Mouse (Mus musculus) cortical plate, adult 2 months (tissue): ENCODE data around the gene Fam207a.

Experiments
- CTCF ChIP-seq: fragments of 200-500 bp; IDR thresholded peaks from 2 replicates; pipeline ENCODE4 v1.5.1; 2011; ENCODE audit warnings: mild to moderate bottlenecking, control low read depth, low read length; ENCODE audit not compliant: insufficient read depth; ENCODE audit errors: extremely low read depth
- POLR2A ChIP-seq: fragments of 200-500 bp; IDR thresholded peaks from 2 replicates; pipeline ENCODE4 v1.6.1; 2011; ENCODE audit warnings: mild to moderate bottlenecking, low read length, control low read depth; ENCODE audit not compliant: insufficient read depth; ENCODE audit errors: extremely low read depth

- no peak for TF ChIP-seq CTCF
- TF ChIP-seq POLR2A: no peak
These were observed 65.5 kb downstream of the Fam207a start for GRCm38 (mm10) chr10:77450159-77450464.
